Mouse (Mus musculus) ES-E14 (cell line): ENCODE results near the gene Pcolce. TPM values are rescaled to one million over a fixed set of nuclear protein-coding genes. Genes with fewer than 3 reads are reported as not detected.

Experiments used
- DNase-seq: peaks from one replicate; pipeline ENCODE4 v3.0.0-alpha.2; 2013; ENCODE audit warnings: low read depth, low spot score
- H3K27ac ChIP-seq: 2 replicates; pipeline ENCODE4 v1.5.1; 2012; ENCODE audit warnings: low read depth, mild to moderate bottlenecking, low read length, moderate library complexity, mixed read lengths; ENCODE audit not compliant: poor library complexity, insufficient read depth, severe bottlenecking
- H3K36me3 ChIP-seq: 2 replicates; pipeline ENCODE4 v1.6.1; 2012; ENCODE audit warnings: mild to moderate bottlenecking, low read length, moderate library complexity, mixed read lengths; ENCODE audit not compliant: control insufficient read depth, poor library complexity, insufficient read depth, severe bottlenecking
- H3K4me1 ChIP-seq, 2 experiments: fragments of 150-350 bp in 1 of 2; sonication (generic) in 1 of 2; 2 replicates each; pipeline ENCODE4 v1.6.1; 2012; ENCODE audit warnings: low read length in 2 of 2, mild to moderate bottlenecking in 1 of 2, mixed read lengths in 1 of 2; ENCODE audit not compliant: control insufficient read depth in 2 of 2, insufficient read depth in 2 of 2, poor library complexity in 1 of 2
- H3K4me3 ChIP-seq, 2 experiments: fragments of 150-350 bp in 1 of 2; sonication (generic) in 1 of 2; 2 replicates each; pipeline ENCODE4 v1.5.1; 2012; ENCODE audit warnings: low read length in 2 of 2, low read depth in 1 of 2, mild to moderate bottlenecking in 1 of 2, mixed read lengths in 1 of 2; ENCODE audit not compliant: insufficient read depth in 1 of 2, poor library complexity in 1 of 2, severe bottlenecking in 1 of 2
- H3K9ac ChIP-seq: 2 replicates; pipeline ENCODE4 v1.6.1; 2012; ENCODE audit warnings: low read depth, mild to moderate bottlenecking, low read length, mixed read lengths; ENCODE audit not compliant: poor library complexity, insufficient read depth, severe bottlenecking
- H3K9me3 ChIP-seq: fragments of 150-350 bp; sonication (generic); 2 replicates; pipeline ENCODE4 v1.6.1; 2012; ENCODE audit warnings: low read depth, mild to moderate bottlenecking, low read length; ENCODE audit not compliant: control insufficient read depth, insufficient read depth
- CHD2 ChIP-seq: IDR thresholded peaks from 2 replicates; pipeline ENCODE4 v1.6.1; 2014; ENCODE audit warnings: mild to moderate bottlenecking, low read depth, low read length, inconsistent platforms
- HCFC1 ChIP-seq: IDR thresholded peaks from 2 replicates; pipeline ENCODE4 v1.6.1; 2012; ENCODE audit warnings: low read length, inconsistent platforms, borderline replicate concordance; ENCODE audit not compliant: insufficient read depth
- MAFK ChIP-seq: IDR thresholded peaks from 2 replicates; pipeline ENCODE4 v1.6.1; 2014; ENCODE audit warnings: mild to moderate bottlenecking, low read depth, low read length, inconsistent platforms; ENCODE audit not compliant: insufficient read depth
- ZC3H11A ChIP-seq: IDR thresholded peaks from 2 replicates; pipeline ENCODE4 v1.6.1; 2012; ENCODE audit warnings: low read depth, mild to moderate bottlenecking, inconsistent platforms, low read length, borderline replicate concordance
- ZNF384 ChIP-seq: IDR thresholded peaks from 2 replicates; pipeline ENCODE4 v1.6.1; 2012; ENCODE audit warnings: low read depth, low read length, inconsistent platforms
- in situ Hi-C, 2 experiments: fragments of 600-800 bp; cut with MboI; formaldehyde crosslinking; loops; one replicate each; pipeline ENCODE4 v1.15.1; 2025; ENCODE audit warnings: low sequenced_read_pairs in 2 of 2, inconsistent platforms in 1 of 2; ENCODE audit not compliant: unreplicated experiment in 2 of 2
- total RNA-seq: library from RNA; depleted of rRNA; stranded (reverse); fragments of 300-350 nt; gene quantifications from 2 replicates; pipeline ENCODE4 v1.2.3, GENCODE M21; 2012

The Pcolce gene
- total RNA-seq, 1 experiment: 134 TPM

DNA sequence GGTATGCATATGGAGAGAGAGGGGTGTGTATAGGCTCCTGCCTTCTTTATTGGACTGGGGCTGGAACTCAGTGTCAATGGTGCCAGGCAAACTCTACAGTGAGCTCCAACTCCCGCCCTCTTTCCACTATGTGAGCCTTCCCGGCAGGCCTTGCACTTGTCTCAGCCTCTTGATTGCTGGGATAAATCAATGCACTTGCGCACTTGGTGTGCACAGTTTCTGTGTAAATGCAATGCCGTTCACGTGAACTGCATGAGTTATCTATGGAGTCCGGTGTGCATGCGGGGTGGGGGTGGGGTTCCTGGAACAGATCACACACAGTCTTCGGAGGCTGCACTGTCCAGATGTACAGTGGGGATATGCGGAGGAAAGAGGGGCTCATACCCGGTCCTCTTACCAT is 39.8 kb upstream of the Pcolce start:
- Histone ChIP-seq H3K27ac (no peak overlapping the region), H3K9ac (no peak overlapping the region), H3K4me1 (peaks cover 0 to 3% of the 10 kb centered on the region in 2 experiments; a peak in 1 of 4 replicates), H3K9me3 (no peaks in the 10 kb centered on the region), H3K36me3 (peaks cover 26% of the 10 kb centered on the region), H3K4me3 (no peak overlapping the region)
- in situ Hi-C loops: loop anchor here in 1 of 2 experiments (10.0 kb wide), 1 partner anchor 111 kb away; no protein-coding TSS in a partner anchor
- DNase-seq: no peak
- TF ChIP-seq HCFC1 (no peak), CHD2 (no peak), ZC3H11A (no peak), ZNF384 (no peak), MAFK (no peak)

DNA sequence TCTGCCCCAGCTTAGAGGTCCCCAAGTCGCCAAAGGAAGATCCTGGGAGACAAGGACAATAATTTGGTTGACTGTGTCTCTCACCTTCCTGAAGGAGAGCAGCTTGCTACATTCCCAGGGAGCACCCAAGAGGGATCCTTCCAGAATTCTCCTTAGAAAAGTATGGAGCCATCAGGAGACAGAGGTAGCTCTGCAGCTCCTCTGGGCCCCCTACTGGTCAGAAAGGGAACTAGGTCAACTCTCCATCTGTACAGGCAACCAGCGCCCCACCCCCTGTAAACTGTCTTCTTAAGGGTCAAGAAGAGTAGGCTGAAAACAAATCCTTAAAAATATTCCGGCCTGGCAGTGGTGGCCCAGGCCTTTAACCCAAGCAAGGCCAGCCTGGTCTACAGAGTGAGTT is 38.9 kb upstream of the Pcolce start:
- Histone ChIP-seq H3K36me3 (peaks cover 26% of the 10 kb centered on the region), H3K27ac (no peak overlapping the region), H3K4me1 (peaks cover 0 to 3% of the 10 kb centered on the region in 2 experiments; a peak in 1 of 4 replicates), H3K9me3 (no peaks in the 10 kb centered on the region), H3K9ac (no peak overlapping the region), H3K4me3 (no peak overlapping the region)
- TF ChIP-seq ZC3H11A (no peak), HCFC1 (no peak)
- in situ Hi-C loops: loop anchor here in 1 of 2 experiments (10.0 kb wide), 1 partner anchor 112 kb away; no protein-coding TSS in a partner anchor
- no peak for DNase-seq

DNA sequence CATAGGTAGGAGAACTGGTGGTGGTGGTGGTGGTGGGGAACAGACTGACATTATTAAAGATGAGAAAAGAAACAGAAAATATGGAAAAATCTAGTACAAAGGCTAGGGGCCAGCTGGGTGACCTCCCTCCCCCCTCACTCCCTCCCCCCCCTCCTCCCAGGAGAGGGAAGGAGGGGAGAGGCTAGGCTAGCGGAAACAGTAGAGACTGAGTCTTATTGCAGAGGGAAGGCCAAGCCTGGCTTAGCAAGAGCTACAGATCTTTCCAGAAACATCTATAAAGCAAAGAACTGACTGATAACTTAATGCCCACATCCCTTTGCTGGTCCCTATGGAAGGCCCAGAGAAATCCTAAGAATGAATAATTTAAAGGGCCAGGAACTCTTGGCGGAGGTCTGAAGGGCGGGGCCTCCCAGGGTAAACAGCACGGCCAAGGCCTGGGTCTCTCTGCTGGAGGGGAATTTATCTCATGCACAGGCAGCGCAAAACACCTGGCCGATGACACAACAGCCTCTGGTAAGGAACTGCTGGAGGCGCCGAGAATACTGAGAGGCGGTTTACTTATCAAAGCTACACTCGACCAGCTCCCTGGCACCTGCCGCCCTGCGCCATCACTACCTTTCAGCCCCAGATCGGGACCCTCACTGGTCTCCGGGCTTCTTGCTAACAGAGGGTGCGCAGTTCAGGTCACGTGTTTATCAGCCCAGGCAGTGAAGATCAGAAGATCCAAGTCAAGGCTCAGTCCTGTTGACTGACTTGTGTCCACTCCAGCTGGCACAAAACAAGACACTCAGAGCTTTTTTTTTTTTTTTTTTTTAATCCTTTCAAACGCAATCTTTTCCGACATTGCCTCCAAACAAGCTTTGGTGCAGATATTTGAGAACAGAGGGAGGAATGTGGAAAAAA is 36.3 kb upstream of the Pcolce start:
- TF ChIP-seq MAFK (no peak), ZNF384 (peak; percentile 85)
- peak overlapping the region; percentile 12; the same call in 1 of the 2 replicates for H3K27ac ChIP-seq
- peaks cover 2 to 12% of the 10 kb centered on the region in 2 experiments; a peak in 2 of 4 replicates for H3K4me1 ChIP-seq
- DNase-seq: no peak
- H3K9me3 ChIP-seq: no peaks in the 10 kb centered on the region
- in situ Hi-C loops: loop anchor here in 1 of 2 experiments (10.0 kb wide), 1 partner anchor 115 kb away; no protein-coding TSS in a partner anchor
- H3K36me3 ChIP-seq: peaks cover 19% of the 10 kb centered on the region
- H3K4me3 ChIP-seq: peak overlapping the region; percentile 36 to 56
- H3K9ac ChIP-seq: peak overlapping the region; percentile 57

DNA sequence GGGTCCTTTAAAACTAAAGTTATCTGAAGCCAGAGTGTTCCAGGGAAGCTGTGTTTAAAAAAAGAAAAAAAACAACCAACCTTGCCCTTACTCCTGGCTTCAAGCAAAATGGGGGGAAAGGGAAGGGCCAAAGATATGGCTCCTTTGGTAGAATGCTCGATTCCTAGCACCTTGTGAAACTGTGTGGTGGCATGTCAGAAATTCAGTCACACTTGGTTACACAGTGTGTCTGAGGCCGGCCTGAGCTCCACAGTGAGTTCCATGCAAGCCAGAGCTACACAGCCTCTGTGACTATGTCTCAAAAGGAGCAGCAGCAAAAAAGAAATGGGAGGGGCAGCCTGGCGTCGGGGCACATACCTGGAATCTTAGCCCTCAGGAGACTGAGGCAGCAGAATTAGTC is 35.7 kb upstream of the Pcolce start:
- Histone ChIP-seq H3K9ac (no peak overlapping the region), H3K9me3 (no peaks in the 10 kb centered on the region), H3K36me3 (peaks cover 19% of the 10 kb centered on the region), H3K4me1 (peaks cover 2 to 15% of the 10 kb centered on the region in 2 experiments; a peak in 2 of 4 replicates), H3K27ac (no peak overlapping the region), H3K4me3 (no peak overlapping the region)
- TF ChIP-seq CHD2 (no peak), ZNF384 (no peak), ZC3H11A (no peak), MAFK (no peak), HCFC1 (no peak)
- in situ Hi-C loops: no loop called here
- no peak for DNase-seq
